Mouse (Mus musculus) embryonic facial prominence, embryonic 10.5 days (tissue): ENCODE data around the gene F7. TPM values are rescaled to one million over a fixed set of nuclear protein-coding genes. Genes with fewer than 3 reads are reported as not detected.
"Not testable (repeated sequence)": the region's sequence is repeated elsewhere in the genome, so short reads cannot be mapped to it uniquely, and the experiment has no call there.

Experiments used
- DNase-seq: peaks from one replicate; pipeline ENCODE4 v3.0.0-alpha.2; 2017; ENCODE audit warnings: low spot score
- H3K27ac ChIP-seq: fragments of 300-500 bp; sonication (generic); replicated peaks from 2 replicates; pipeline ENCODE4 v1.5.1; 2016; ENCODE audit warnings: mild to moderate bottlenecking
- H3K27me3 ChIP-seq: fragments of 300-500 bp; sonication (generic); replicated peaks from 2 replicates; pipeline ENCODE4 v1.6.1; 2016; ENCODE audit warnings: low read depth, mild to moderate bottlenecking; ENCODE audit not compliant: poor library complexity, severe bottlenecking
- H3K36me3 ChIP-seq: fragments of 300-500 bp; sonication (generic); replicated peaks from 2 replicates; pipeline ENCODE4 v1.6.1; 2016; ENCODE audit warnings: mild to moderate bottlenecking, moderate library complexity
- H3K4me1 ChIP-seq: fragments of 300-500 bp; sonication (generic); 2 replicates; pipeline ENCODE4 v1.6.1; 2016
- H3K4me3 ChIP-seq: fragments of 300-500 bp; sonication (generic); 2 replicates; pipeline ENCODE4 v1.5.1; 2016; ENCODE audit warnings: mild to moderate bottlenecking, moderate library complexity
- H3K9me3 ChIP-seq: fragments of 300-500 bp; sonication (generic); 2 replicates; pipeline ENCODE4 v1.6.1; 2016; ENCODE audit warnings: mild to moderate bottlenecking
- WGBS: fragments of 180-500 bp; shearing (Covaris S2); methylation state at CpG from one replicate; pipeline ENCODE4 v1.1.7; 2016; 5-methylcytosine and 5-hydroxymethylcytosine counted together
- polyA plus RNA-seq: library from polyadenylated mRNA; unstranded; fragments of >200 nt; fragmentation: Nextera tagmentation; extraction: Ambion mirVana; gene quantifications from 2 replicates; pipeline ENCODE4 v1.2.1, GENCODE M21; 2016

The F7 gene
- polyA plus RNA-seq, 1 experiment from 2014 or later: 0.15 TPM

- H3K4me3 ChIP-seq: no peak within 1 kb of the TSS
- no peaks in the 10 kb centered on the region for H3K9me3 ChIP-seq
- WGBS: 76% methylated on average over 7 of the region's 7 CpGs
- DNase-seq: peak; percentile 19
- no peaks in the 10 kb centered on the region for H3K27me3 ChIP-seq
- peak within 1 kb of the TSS; percentile 49; the same call in 1 of the 2 replicates for H3K27ac ChIP-seq
- H3K4me1 ChIP-seq: peaks cover 26% of the 10 kb centered on the region
- no peaks in the 10 kb centered on the region for H3K36me3 ChIP-seq
Observed at GRCm38 (mm10) chr8:13037015-13037414, 11.2 kb downstream of the F7 start, which contains the start of gene F10. Gene F10, plus strand, starts transcription at chr8:13037308.

GRCm38 (mm10) chr8:13037569-13037968 is 11.7 kb downstream of the F7 start:
- no peak for DNase-seq
- Histone ChIP-seq H3K27me3 (no peaks in the 10 kb centered on the region), H3K9me3 (no peaks in the 10 kb centered on the region), H3K27ac (0 out of 2 replicates have a peak overlapping the region, but pooled peaks have one; percentile 49), H3K4me3 (no peak overlapping the region), H3K4me1 (peaks cover 26% of the 10 kb centered on the region), H3K36me3 (no peaks in the 10 kb centered on the region)
- 51% methylated on average over 5 of the region's 5 CpGs for WGBS

- WGBS: 91% methylated on average over 6 of the region's 6 CpGs
- peaks cover 26% of the 10 kb centered on the region for H3K4me1 ChIP-seq
- no peak overlapping the region for H3K27ac ChIP-seq
- DNase-seq: no peak
- no peak overlapping the region for H3K4me3 ChIP-seq
- H3K9me3 ChIP-seq: no peaks in the 10 kb centered on the region
- no peaks in the 10 kb centered on the region for H3K27me3 ChIP-seq
- H3K36me3 ChIP-seq: no peaks in the 10 kb centered on the region
Observed at GRCm38 (mm10) chr8:13039054-13039453, 13.2 kb downstream of the F7 start.

DNA sequence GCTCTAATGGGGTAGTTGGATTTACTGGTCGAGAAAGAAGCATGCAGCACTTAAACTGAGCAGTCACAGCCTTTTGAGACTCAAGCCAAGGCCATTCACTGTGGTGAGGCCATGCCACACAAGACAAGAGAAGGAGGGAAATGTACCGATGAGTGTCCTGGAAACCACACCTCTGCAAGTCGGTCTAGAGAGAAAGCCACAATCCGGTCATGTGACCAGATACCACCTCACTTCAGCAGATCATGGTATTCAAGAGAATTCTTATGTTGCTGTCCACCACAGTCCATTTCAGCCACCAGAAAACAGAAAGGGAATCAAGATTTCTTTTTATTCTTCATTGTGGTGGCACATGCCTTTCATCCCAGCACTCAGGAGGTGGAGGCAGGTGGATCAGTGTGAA is 15.6 kb downstream of the F7 start:
- no peaks in the 10 kb centered on the region for H3K27me3 ChIP-seq
- no peaks in the 10 kb centered on the region for H3K36me3 ChIP-seq
- no peak for DNase-seq
- H3K9me3 ChIP-seq: no peaks in the 10 kb centered on the region
- WGBS: 86% methylated on average over 4 of the region's 4 CpGs
- H3K4me3 ChIP-seq: no peak overlapping the region
- no peak overlapping the region for H3K27ac ChIP-seq
- peaks cover 26% of the 10 kb centered on the region for H3K4me1 ChIP-seq

DNA sequence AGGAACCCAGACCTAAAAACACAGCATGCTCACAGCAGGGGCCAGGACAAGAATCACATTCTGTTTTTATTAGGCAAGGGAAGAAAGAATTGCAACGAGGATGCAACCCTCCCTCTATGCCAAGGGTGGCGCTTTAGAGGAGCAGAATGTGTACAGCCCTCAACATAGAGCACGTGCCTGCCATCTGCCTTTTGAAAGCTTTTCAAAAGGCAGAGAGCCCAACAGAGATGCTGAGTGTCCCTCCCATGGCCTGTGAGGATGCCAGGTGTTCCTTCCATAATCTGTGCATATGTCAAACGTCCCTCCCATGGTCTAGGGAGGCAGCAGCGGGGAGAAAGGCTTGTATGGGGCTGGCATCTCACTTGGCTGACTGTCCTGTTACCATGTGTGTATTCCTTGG is 21.8 kb downstream of the F7 start:
- 63% methylated on average over 5 of the region's 5 CpGs for WGBS
- Histone ChIP-seq H3K4me1 (no peaks in the 10 kb centered on the region), H3K4me3 (no peak overlapping the region), H3K9me3 (no peaks in the 10 kb centered on the region), H3K36me3 (no peaks in the 10 kb centered on the region), H3K27ac (no peak overlapping the region), H3K27me3 (no peaks in the 10 kb centered on the region)
- no peak for DNase-seq

DNA sequence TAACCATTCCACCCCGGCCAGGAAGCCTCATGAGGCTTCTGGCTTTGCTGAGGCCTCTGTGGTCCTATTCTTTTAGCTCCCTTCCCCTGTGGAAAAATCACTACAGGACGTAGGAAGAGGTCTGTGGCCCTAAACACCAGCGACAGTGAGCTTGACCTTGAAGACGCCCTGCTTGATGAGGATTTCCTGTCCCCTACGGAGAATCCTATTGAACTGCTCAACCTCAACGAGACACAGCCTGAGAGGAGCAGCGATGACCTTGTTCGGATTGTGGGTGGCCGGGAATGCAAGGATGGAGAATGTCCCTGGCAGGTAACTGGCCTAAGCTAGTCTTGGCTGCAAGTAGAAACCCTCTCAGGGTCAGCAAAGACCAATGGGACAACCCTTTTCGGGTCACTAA is 24.7 kb downstream of the F7 start:
- Histone ChIP-seq H3K4me3 (no peak overlapping the region), H3K27me3 (no peaks in the 10 kb centered on the region), H3K9me3 (no peaks in the 10 kb centered on the region), H3K27ac (no peak overlapping the region), H3K4me1 (no peaks in the 10 kb centered on the region), H3K36me3 (no peaks in the 10 kb centered on the region)
- no peak for DNase-seq
- 79% methylated on average over 10 of the region's 10 CpGs for WGBS

- Histone ChIP-seq H3K27me3 (no peaks in the 10 kb centered on the region), H3K27ac (no peak overlapping the region)
- 90% methylated on average over 4 of the region's 4 CpGs for WGBS
Observed at GRCm38 (mm10) chr8:13057351-13057750, 31.5 kb downstream of the F7 start.

DNA sequence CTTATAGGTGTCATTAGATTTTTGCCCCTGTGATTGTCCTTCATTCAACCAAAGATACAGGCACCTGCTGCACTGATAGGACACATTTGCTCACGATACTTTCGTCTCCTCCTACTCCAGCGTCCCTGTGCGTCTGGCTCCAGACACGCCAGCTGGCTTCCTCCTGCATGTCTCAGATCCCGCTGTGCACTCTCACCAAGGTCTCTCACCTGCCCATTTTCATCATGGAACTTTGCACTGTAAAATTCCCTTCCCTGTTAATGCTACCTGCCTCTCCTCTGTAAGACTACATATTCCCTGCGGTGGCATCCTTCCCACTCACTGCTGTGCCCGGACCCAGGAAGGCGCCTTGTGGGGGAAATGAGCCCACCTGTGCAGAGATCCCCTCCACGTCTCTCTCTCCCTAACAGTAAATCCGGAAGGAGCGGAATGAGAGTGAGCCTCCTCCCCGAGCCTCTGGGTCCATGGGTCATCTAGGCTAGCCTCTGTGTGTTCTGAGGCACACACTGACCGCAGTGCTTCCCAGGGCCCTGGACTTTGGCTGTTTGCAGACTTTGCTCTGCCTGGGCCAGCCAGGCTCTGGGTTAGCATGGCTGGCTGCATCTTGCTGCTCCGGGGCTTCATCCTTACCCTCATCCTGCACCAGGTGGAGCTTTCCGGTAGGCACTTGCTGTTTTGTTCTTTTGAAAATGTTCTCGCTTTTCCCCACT is 34.8 kb downstream of the F7 start, which contains the start of gene Proz:
TSS of gene Proz (plus strand) at position 474 of the 710 bp plus-strand sequence.
- DNase-seq: no peak
- Histone ChIP-seq H3K36me3 (no peaks in the 10 kb centered on the region), H3K4me3 (no peak within 1 kb of the TSS), H3K9me3 (no peaks in the 10 kb centered on the region), H3K4me1 (0 out of 2 replicates have a peak, but pooled peaks cover 3% of the 10 kb centered on the region), H3K27me3 (no peaks in the 10 kb centered on the region), H3K27ac (no peak within 1 kb of the TSS)
- 81% methylated on average over 17 of the region's 17 CpGs for WGBS

More at GRCm38 (mm10) chr8:13057351-13057750, 31.5 kb downstream of the F7 start:
- Histone ChIP-seq H3K36me3 (no peaks in the 10 kb centered on the region), H3K4me1 (0 out of 2 replicates have a peak, but pooled peaks cover 3% of the 10 kb centered on the region), H3K9me3 (no peaks in the 10 kb centered on the region), H3K4me3 (no peak overlapping the region)
- no peak for DNase-seq

DNA sequence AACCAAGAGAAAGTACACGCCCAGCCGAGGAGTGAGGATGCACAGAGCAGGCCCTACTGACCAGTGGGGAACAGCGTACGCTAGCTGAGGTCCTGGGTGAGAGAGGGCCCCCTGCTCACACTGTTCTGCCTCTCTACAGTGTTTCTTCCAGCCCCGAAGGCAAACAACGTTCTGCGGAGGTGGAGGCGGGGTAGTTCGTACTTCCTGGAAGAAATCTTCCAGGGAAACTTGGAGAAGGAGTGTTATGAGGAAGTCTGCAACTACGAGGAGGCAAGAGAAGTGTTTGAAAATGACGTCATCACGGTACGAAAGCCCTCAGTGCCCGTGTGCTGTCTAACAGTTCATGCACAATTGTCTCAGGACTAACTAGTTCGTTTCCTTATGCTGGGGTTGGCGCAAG is 37.3 kb downstream of the F7 start:
- 73% methylated on average over 16 of the region's 16 CpGs for WGBS
- H3K27me3 ChIP-seq: no peaks in the 10 kb centered on the region
- H3K27ac ChIP-seq: no peak overlapping the region
- H3K9me3 ChIP-seq: no peaks in the 10 kb centered on the region
- no peak overlapping the region for H3K4me3 ChIP-seq
- no peaks in the 10 kb centered on the region for H3K36me3 ChIP-seq
- H3K4me1 ChIP-seq: no peaks in the 10 kb centered on the region
- DNase-seq: no peak

GRCm38 (mm10) chr8:13073255-13073654 is 47.4 kb downstream of the F7 start:
- 94% methylated on average over 11 of the region's 11 CpGs for WGBS

DNA sequence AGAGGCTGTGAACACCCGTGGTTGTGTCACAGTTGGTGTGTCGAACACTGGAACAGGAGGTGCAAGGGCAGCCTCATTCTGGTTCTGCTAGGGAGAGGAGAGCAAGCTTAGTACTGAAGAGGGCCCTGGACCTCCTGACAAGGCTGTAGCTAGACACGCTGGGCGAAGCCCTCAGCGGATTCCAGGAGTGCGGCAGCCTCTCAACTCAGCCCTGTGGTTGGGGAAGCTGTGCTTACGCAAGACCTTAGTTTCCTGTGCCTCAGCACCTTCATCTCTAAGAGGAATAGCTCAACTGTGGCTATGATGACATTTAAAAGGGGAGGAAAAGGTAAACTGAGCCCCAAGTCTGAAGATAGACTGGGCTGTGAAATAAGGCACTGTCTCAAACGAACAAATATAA is 49.2 kb downstream of the F7 start:
- no peak for DNase-seq
- Histone ChIP-seq H3K4me3 (no peak overlapping the region), H3K4me1 (no peaks in the 10 kb centered on the region), H3K27me3 (no peaks in the 10 kb centered on the region), H3K27ac (no peak overlapping the region), H3K36me3 (peaks cover 77% of the 10 kb centered on the region), H3K9me3 (no peaks in the 10 kb centered on the region)
- WGBS: 93% methylated on average over 8 of the region's 8 CpGs

More at GRCm38 (mm10) chr8:13073255-13073654, 47.4 kb downstream of the F7 start:
- H3K4me3 ChIP-seq: no peak overlapping the region
- no peaks in the 10 kb centered on the region for H3K9me3 ChIP-seq
- H3K36me3 ChIP-seq: peaks cover 59% of the 10 kb centered on the region
- no peaks in the 10 kb centered on the region for H3K27me3 ChIP-seq
- no peak overlapping the region for H3K27ac ChIP-seq
- no peaks in the 10 kb centered on the region for H3K4me1 ChIP-seq
- no peak for DNase-seq

DNA sequence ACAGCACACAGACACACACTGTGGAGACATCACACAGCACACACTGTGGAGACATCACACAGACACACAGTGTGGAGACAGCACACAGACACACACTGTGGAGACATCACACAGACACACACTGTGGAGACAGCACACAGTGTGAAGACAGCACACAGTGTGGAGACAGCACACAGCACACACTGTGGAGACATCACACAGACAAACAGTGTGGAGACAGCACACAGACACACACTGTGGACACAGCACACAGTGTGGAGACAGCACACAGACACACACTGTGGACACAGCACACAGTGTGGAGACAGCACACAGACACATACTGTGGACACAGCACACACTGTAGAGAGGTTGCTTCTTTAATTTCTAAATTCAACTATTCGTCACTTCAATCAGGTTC is 49.7 kb downstream of the F7 start:
- H3K27ac ChIP-seq, H3K4me1 ChIP-seq, H3K27me3 ChIP-seq, H3K4me3 ChIP-seq, DNase-seq, H3K9me3 ChIP-seq: not testable (repeated sequence)
- peaks cover 82% of the 10 kb centered on the region for H3K36me3 ChIP-seq
- 100% methylated on average over 1 of the region's 1 CpGs for WGBS

DNA sequence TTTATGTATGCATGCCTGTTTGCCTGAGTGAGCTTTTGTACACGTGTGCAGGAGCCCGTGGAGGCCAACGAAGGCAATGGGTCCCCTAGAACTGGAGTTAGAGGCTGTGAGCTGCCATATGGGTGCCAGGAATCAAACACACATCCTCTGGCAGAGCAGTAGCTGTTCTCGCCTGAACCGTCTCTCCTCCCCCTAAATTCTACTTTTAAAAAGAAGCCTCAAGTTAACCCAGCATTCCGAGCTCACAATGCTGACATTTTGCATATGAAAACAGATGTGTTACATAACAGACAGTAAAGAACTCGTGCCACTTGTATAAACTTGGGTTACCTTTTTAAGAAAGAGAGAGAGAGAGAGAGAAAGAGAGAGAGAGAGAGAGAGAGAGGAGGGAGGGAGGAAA is 51.7 kb downstream of the F7 start:
- H3K27me3 ChIP-seq: no peaks in the 10 kb centered on the region
- DNase-seq: no peak
- H3K36me3 ChIP-seq: peaks cover 99% of the 10 kb centered on the region
- no peak overlapping the region for H3K27ac ChIP-seq
- H3K9me3 ChIP-seq: no peaks in the 10 kb centered on the region
- WGBS: 89% methylated on average over 7 of the region's 7 CpGs
- no peak overlapping the region for H3K4me3 ChIP-seq
- H3K4me1 ChIP-seq: no peaks in the 10 kb centered on the region
